Mouse (Mus musculus) neural tube, embryonic 11.5 days (tissue): Measurements from ENCODE around the gene Fam20a. TPM values are rescaled to one million over a fixed set of nuclear protein-coding genes. Genes with fewer than 3 reads are reported as not detected.

ENCODE experiments used
- ATAC-seq: fragments of 200-750 bp; cut with Nextera tagmentation; 2 replicates; pipeline ENCODE4 v1.8.0; 2017; ENCODE audit warnings: moderate number of reproducible peaks, mild to moderate bottlenecking, moderate TSS enrichment, moderate library complexity; ENCODE audit not compliant: insufficient read depth, low FRiP score, low TSS enrichment
- DNase-seq: peaks from one replicate; pipeline ENCODE4 v3.0.0-alpha.2; 2015; ENCODE audit warnings: low spot score
- H3K27ac ChIP-seq: fragments of 300-500 bp; sonication (generic); 2 replicates; pipeline ENCODE4 v1.5.1; 2014; ENCODE audit warnings: low read depth, mild to moderate bottlenecking, low read length
- H3K27me3 ChIP-seq: fragments of 300-500 bp; sonication (generic); 2 replicates; pipeline ENCODE4 v1.6.1; 2014; ENCODE audit warnings: mild to moderate bottlenecking, low read length, mixed read lengths; ENCODE audit not compliant: control insufficient read depth, insufficient read depth
- H3K36me3 ChIP-seq: fragments of 300-500 bp; sonication (generic); 2 replicates; pipeline ENCODE4 v1.6.1; 2014; ENCODE audit warnings: mild to moderate bottlenecking, low read length, moderate library complexity, mixed read lengths; ENCODE audit not compliant: control insufficient read depth, insufficient read depth
- H3K4me1 ChIP-seq: fragments of 300-500 bp; sonication (generic); 2 replicates; pipeline ENCODE4 v1.6.1; 2014; ENCODE audit warnings: low read length, mixed read lengths; ENCODE audit not compliant: control insufficient read depth, insufficient read depth
- H3K4me2 ChIP-seq: fragments of 300-500 bp; sonication (generic); 2 replicates; pipeline ENCODE4 v1.6.1; 2014; ENCODE audit warnings: low read depth, mild to moderate bottlenecking, moderate library complexity
- H3K4me3 ChIP-seq: fragments of 300-500 bp; sonication (generic); 2 replicates; pipeline ENCODE4 v1.5.1; 2014; ENCODE audit warnings: low read depth, low read length
- H3K9ac ChIP-seq: fragments of 300-500 bp; sonication (generic); 2 replicates; pipeline ENCODE4 v1.6.1; 2014; ENCODE audit warnings: mild to moderate bottlenecking, low read length
- H3K9me3 ChIP-seq: fragments of 300-500 bp; sonication (generic); 2 replicates; pipeline ENCODE4 v1.6.1; 2016; ENCODE audit warnings: low read length; ENCODE audit not compliant: control insufficient read depth
- WGBS: fragments of 180-500 bp; shearing (Covaris S2); extraction: QIAGEN DNeasy Blood & Tissue Kit; methylation state at CpG from one replicate; pipeline ENCODE4 v1.1.7; 2014; 5-methylcytosine and 5-hydroxymethylcytosine counted together
- polyA plus RNA-seq: library from polyadenylated mRNA; unstranded; fragments of >200 nt; fragmentation: Nextera tagmentation; extraction: Ambion mirVana; gene quantifications from 2 replicates; pipeline ENCODE4 v1.2.1, GENCODE M21; 2014

Gene Fam20a
- polyA plus RNA-seq, 1 experiment from 2014 or later = 0.92 TPM

GRCm38 (mm10) chr11:109649206-109649605 is 72.9 kb downstream of the Fam20a start, which contains the start of gene Prkar1a:
Gene Prkar1a (plus strand): TSS chr11:109649405.
- 0 out of 2 replicates have a peak, but pooled peaks cover 4% of the 10 kb centered on the region for H3K36me3 ChIP-seq
- no peaks in the 10 kb centered on the region for H3K27me3 ChIP-seq
- H3K4me3 ChIP-seq = peak within 1 kb of the TSS; percentile 98
- H3K27ac ChIP-seq = peak within 1 kb of the TSS; percentile 94
- WGBS = 49% methylated on average over 8 of the region's 8 CpGs
- H3K9ac ChIP-seq = peak within 1 kb of the TSS; percentile 96
- peaks cover 16% of the 10 kb centered on the region for H3K4me1 ChIP-seq
- DNase-seq (no peak), ATAC-seq (no peak)
- H3K4me2 ChIP-seq = peak within 1 kb of the TSS; percentile 82
- no peaks in the 10 kb centered on the region for H3K9me3 ChIP-seq

- no peak overlapping the region for H3K4me3 ChIP-seq
- H3K4me2 ChIP-seq = no peak overlapping the region
- H3K9ac ChIP-seq = no peak overlapping the region
- H3K9me3 ChIP-seq = no peaks in the 10 kb centered on the region
- DNase-seq = no peak
- H3K27ac ChIP-seq = no peak overlapping the region
- no peak for ATAC-seq
- no peaks in the 10 kb centered on the region for H3K27me3 ChIP-seq
- H3K36me3 ChIP-seq = 0 out of 2 replicates have a peak, but pooled peaks cover 3% of the 10 kb centered on the region
- peaks cover 16% of the 10 kb centered on the region for H3K4me1 ChIP-seq
- 56% methylated on average over 7 of the region's 7 CpGs for WGBS
Measured at GRCm38 (mm10) chr11:109648510-109648909, 73.6 kb downstream of the Fam20a start.

GRCm38 (mm10) chr11:109641498-109642222 is 80.4 kb downstream of the Fam20a start:
- H3K27me3 ChIP-seq = no peaks in the 10 kb centered on the region
- H3K4me1 ChIP-seq = no peaks in the 10 kb centered on the region
- no peak overlapping the region for H3K4me2 ChIP-seq
- WGBS = 81% methylated on average over 5 of the region's 5 CpGs
- H3K4me3 ChIP-seq = no peak overlapping the region
- no peak overlapping the region for H3K27ac ChIP-seq
- no peak for DNase-seq
- ATAC-seq = no peak
- H3K36me3 ChIP-seq = no peaks in the 10 kb centered on the region
- no peak overlapping the region for H3K9ac ChIP-seq
- H3K9me3 ChIP-seq = no peaks in the 10 kb centered on the region

GRCm38 (mm10) chr11:109635871-109636395 is 86.1 kb downstream of the Fam20a start:
- no peaks in the 10 kb centered on the region for H3K9me3 ChIP-seq
- ATAC-seq = no peak
- no peaks in the 10 kb centered on the region for H3K27me3 ChIP-seq
- 83% methylated on average over 6 of the region's 6 CpGs for WGBS
- no peak overlapping the region for H3K9ac ChIP-seq
- no peaks in the 10 kb centered on the region for H3K36me3 ChIP-seq
- no peak overlapping the region for H3K4me2 ChIP-seq
- no peak overlapping the region for H3K27ac ChIP-seq
- H3K4me1 ChIP-seq = no peaks in the 10 kb centered on the region
- no peak for DNase-seq
- H3K4me3 ChIP-seq = no peak overlapping the region

- H3K27me3 ChIP-seq = no peaks in the 10 kb centered on the region
- no peaks in the 10 kb centered on the region for H3K4me1 ChIP-seq
- no peak overlapping the region for H3K27ac ChIP-seq
- H3K9me3 ChIP-seq = no peaks in the 10 kb centered on the region
- no peak for DNase-seq
- H3K36me3 ChIP-seq = no peaks in the 10 kb centered on the region
- WGBS = 70% methylated on average over 9 of the region's 9 CpGs
- H3K4me2 ChIP-seq = no peak overlapping the region
- no peak overlapping the region for H3K4me3 ChIP-seq
- no peak overlapping the region for H3K9ac ChIP-seq
- ATAC-seq = no peak
Measured at GRCm38 (mm10) chr11:109634928-109635327, 87.2 kb downstream of the Fam20a start.

GRCm38 (mm10) chr11:109629021-109629521 is 93.0 kb downstream of the Fam20a start:
- Histone ChIP-seq H3K27me3 (no peaks in the 10 kb centered on the region), H3K4me3 (no peak overlapping the region), H3K27ac (no peak overlapping the region), H3K9ac (no peak overlapping the region), H3K9me3 (no peaks in the 10 kb centered on the region), H3K4me2 (no peak overlapping the region), H3K36me3 (no peaks in the 10 kb centered on the region), H3K4me1 (no peaks in the 10 kb centered on the region)
- 73% methylated on average over 10 of the region's 10 CpGs for WGBS
- DNase-seq (no peak), ATAC-seq (no peak)

GRCm38 (mm10) chr11:109628099-109628498 is 94.0 kb downstream of the Fam20a start:
- 96% methylated on average over 3 of the region's 3 CpGs for WGBS

GRCm38 (mm10) chr11:109627648-109628047 is 94.4 kb downstream of the Fam20a start:
- H3K27me3 ChIP-seq = no peaks in the 10 kb centered on the region
- H3K27ac ChIP-seq = no peak overlapping the region
- no peaks in the 10 kb centered on the region for H3K36me3 ChIP-seq
- no peaks in the 10 kb centered on the region for H3K4me1 ChIP-seq
- 89% methylated on average over 4 of the region's 4 CpGs for WGBS
- H3K4me3 ChIP-seq = no peak overlapping the region
- H3K9ac ChIP-seq = no peak overlapping the region
- no peak for ATAC-seq
- DNase-seq = no peak
- H3K4me2 ChIP-seq = no peak overlapping the region
- H3K9me3 ChIP-seq = no peaks in the 10 kb centered on the region

More at GRCm38 (mm10) chr11:109628099-109628498, 94.0 kb downstream of the Fam20a start:
- no peaks in the 10 kb centered on the region for H3K9me3 ChIP-seq
- H3K27ac ChIP-seq = no peak overlapping the region
- H3K27me3 ChIP-seq = no peaks in the 10 kb centered on the region
- DNase-seq (no peak), ATAC-seq (no peak)
- no peak overlapping the region for H3K4me2 ChIP-seq
- H3K9ac ChIP-seq = no peak overlapping the region
- no peaks in the 10 kb centered on the region for H3K36me3 ChIP-seq
- no peak overlapping the region for H3K4me3 ChIP-seq
- no peaks in the 10 kb centered on the region for H3K4me1 ChIP-seq

- Histone ChIP-seq H3K4me1 (no peaks in the 10 kb centered on the region), H3K4me3 (no peak overlapping the region), H3K36me3 (no peaks in the 10 kb centered on the region), H3K4me2 (no peak overlapping the region), H3K27ac (no peak overlapping the region), H3K27me3 (no peaks in the 10 kb centered on the region), H3K9ac (no peak overlapping the region), H3K9me3 (no peaks in the 10 kb centered on the region)
- ATAC-seq = no peak
- DNase-seq = no peak
- 91% methylated on average over 7 of the region's 7 CpGs for WGBS
Measured at GRCm38 (mm10) chr11:109623238-109623637, 98.8 kb downstream of the Fam20a start.
